Mouse (Mus musculus) brain, embryonic 14.5 days (tissue): ENCODE data around the gene Eva1b.

Source experiments
- CTCF ChIP-seq: fragments of 200-500 bp; IDR thresholded peaks from 2 replicates; pipeline ENCODE4 v1.5.1; 2012; ENCODE audit warnings: inconsistent platforms, mild to moderate bottlenecking, moderate library complexity, borderline replicate concordance; ENCODE audit not compliant: insufficient read depth, insufficient read length; ENCODE audit errors: extremely low read depth
- POLR2A ChIP-seq: fragments of 200-500 bp; IDR thresholded peaks from 2 replicates; pipeline ENCODE4 v1.6.1; 2012; ENCODE audit warnings: mild to moderate bottlenecking, inconsistent platforms, borderline replicate concordance; ENCODE audit not compliant: poor library complexity, insufficient read depth, insufficient read length, severe bottlenecking; ENCODE audit errors: extremely low read depth

GRCm38 (mm10) chr4:126102061-126102841 lies 45.3 kb upstream of the Eva1b start:
- TF ChIP-seq POLR2A (no peak), CTCF (no peak)
